Mouse (Mus musculus): ENCODE data around the gene Catsper1. TPM values are rescaled to one million over a fixed set of nuclear protein-coding genes. Genes with fewer than 3 reads are reported as not detected.

Catsper1 gene
- total RNA-seq, 2 experiments from 2014 or later = not detected

Other genes starting within 250 kb of the Catsper1 start
- gene Yif1a, start 247.2 kb upstream of the Catsper1 start, total RNA-seq (2021) = 10 to 100 TPM; 38.2 to 44.7 TPM
- under 1 TPM in 1 of 2 experiments, not detected in 1; 0.25 TPM for gene Cnih2, start 237.2 kb upstream of the Catsper1 start, total RNA-seq (2021)
- gene Rab1b, start 228.7 kb upstream of the Catsper1 start, total RNA-seq (2021) = 100 to 1,000 TPM; 103 to 110 TPM
- 10 to 100 TPM; 53.0 to 56.6 TPM for gene Klc2, start 217.2 kb upstream of the Catsper1 start, total RNA-seq (2021)
- gene Pacs1, start 62.6 kb upstream of the Catsper1 start, total RNA-seq (2021) = 1 to 10 TPM; 5.0 to 6.3 TPM
- 10 to 100 TPM; 63.4 to 65.9 TPM for gene Sf3b2, start 40.3 kb upstream of the Catsper1 start, total RNA-seq (2021)
- gene Gal3st3, start 37.4 kb upstream of the Catsper1 start, total RNA-seq (2021) = under 1 TPM in 1 of 2 experiments, not detected in 1; 0.10 TPM
- 10 to 100 TPM; 26.7 to 28.3 TPM for gene Cst6, start 13.8 kb downstream of the Catsper1 start, total RNA-seq (2021)
- 10 to 100 TPM; 12.6 to 13.6 TPM for gene Eif1ad, start 31.0 kb downstream of the Catsper1 start, total RNA-seq (2021)
- 100 to 1,000 TPM; 116 to 124 TPM for gene Banf1, start 31.4 kb downstream of the Catsper1 start, total RNA-seq (2021)
- 10 to 100 TPM; 34.3 to 38.0 TPM for gene Sart1, start 53.0 kb downstream of the Catsper1 start, total RNA-seq (2021)
- gene Tsga10ip, start 66.8 kb downstream of the Catsper1 start, total RNA-seq (2021) = under 1 TPM; 0.52 to 0.64 TPM
- gene Drap1, start 89.2 kb downstream of the Catsper1 start, total RNA-seq (2021) = 100 to 1,000 TPM; 531 to 582 TPM
- gene AI837181, start 89.4 kb downstream of the Catsper1 start, total RNA-seq (2021) = 10 to 100 TPM; 32.7 to 33.6 TPM
- gene Fosl1, start 111.8 kb downstream of the Catsper1 start, total RNA-seq (2021) = not detected
- gene Ccdc85b, start 122.2 kb downstream of the Catsper1 start, total RNA-seq (2021) = 1 to 10 TPM; 4.7 to 6.0 TPM
- 10 to 100 TPM; 35.2 to 41.5 TPM for gene Fibp, start 124.9 kb downstream of the Catsper1 start, total RNA-seq (2021)
- gene Ctsw, start 132.8 kb downstream of the Catsper1 start, total RNA-seq (2021) = not detected
- gene Efemp2, start 138.2 kb downstream of the Catsper1 start, total RNA-seq (2021) = 1 to 10 TPM; 5.3 to 6.3 TPM
- 10 to 100 TPM; 16.1 to 19.8 TPM for gene Mus81, start 152.7 kb downstream of the Catsper1 start, total RNA-seq (2021)
- gene Cfl1, start 154.7 kb downstream of the Catsper1 start, total RNA-seq (2021) = 10 to 100 TPM; 67.8 to 72.7 TPM
- gene 1700020D05Rik, start 168.0 kb downstream of the Catsper1 start, total RNA-seq (2021) = under 1 TPM; 0.33 to 0.59 TPM
- 1 to 10 TPM; 5.2 to 7.8 TPM for gene Snx32, start 174.8 kb downstream of the Catsper1 start, total RNA-seq (2021)
- gene Ovol1, start 224.9 kb downstream of the Catsper1 start, total RNA-seq (2021) = not detected
- gene Ap5b1, start 232.3 kb downstream of the Catsper1 start, total RNA-seq (2021) = 1 to 10 TPM; 1.9 to 2.0 TPM